ENCODE assay signal across 11 mouse cellular contexts in genomic region chr1:106407963-106408440, GRCm38 (mm10).
DNase-seq lines count a peak whose midpoint lies in the region; ATAC-seq and TF ChIP-seq lines count a peak whose summit lies in the region.
"Had no signal": no experiment of that assay in that cellular context is flagged by ENCODE, and none has a peak within 500 bp of the region (broad histone marks: within the 10 kb centered on the region; RNA-seq: fewer than 3 reads in every experiment).

No protein-coding gene starts in this region.

- DNase-seq in heart, adult 2 months = peak; percentile 53 to 68
- DNase-seq in kidney, postnatal 25 days = peak; percentile 50 to 64
- DNase-seq in splenic B cell, adult 2 months (ENCODE audit: low read depth, low spot score) = peak; percentile 15
- no peak for DNase-seq in forebrain, postnatal 0 days
- no peak for DNase-seq in neural tube, embryonic 10.5 days (ENCODE audit: extremely low spot score, low spot score)
- DNase-seq in gastrocnemius, postnatal 36 days = no peak

- H3K9me3 ChIP-seq in midbrain, embryonic 12.5 days = no peaks in the 10 kb centered on the region
- H3K9me3 ChIP-seq in midbrain, embryonic 16.5 days (replicated peaks; ENCODE audit: control insufficient read depth, low read length, poor library complexity, severe bottlenecking) = no peaks in the 10 kb centered on the region
- no peaks in the 10 kb centered on the region for H3K9me3 ChIP-seq in forebrain, postnatal 0 days (ENCODE audit: low read length)
- H3K9me3 ChIP-seq: embryonic facial prominence, embryonic 15.5 days had no signal

- H3K4me1 ChIP-seq in midbrain, embryonic 12.5 days = no peaks in the 10 kb centered on the region
- H3K4me1 ChIP-seq in midbrain, embryonic 16.5 days (ENCODE audit: control insufficient read depth, insufficient read depth, low read length) = no peaks in the 10 kb centered on the region
- peaks cover 2% of the 10 kb centered on the region; the same call in 1 of the 2 replicates for H3K4me1 ChIP-seq in heart, adult 2 months (ENCODE audit: control insufficient read depth, insufficient read depth, low read length)
- no peaks in the 10 kb centered on the region for H3K4me1 ChIP-seq in forebrain, postnatal 0 days (ENCODE audit: insufficient read depth)
- H3K4me1 ChIP-seq: embryonic facial prominence, embryonic 15.5 days had no signal

- no peak for TF ChIP-seq POLR2A in heart, adult 2 months (IDR thresholded peaks at IDR 0.05; ENCODE audit: insufficient read depth, low read depth, low read length)

- H3K27me3 ChIP-seq in midbrain, embryonic 12.5 days = no peaks in the 10 kb centered on the region
- H3K27me3 ChIP-seq in midbrain, embryonic 16.5 days (ENCODE audit: control insufficient read depth, insufficient read depth, low read depth, low read length) = no peaks in the 10 kb centered on the region
- no peaks in the 10 kb centered on the region for H3K27me3 ChIP-seq in heart, adult 2 months (ENCODE audit: control insufficient read depth, insufficient read depth, low read length)
- no peaks in the 10 kb centered on the region for H3K27me3 ChIP-seq in splenic B cell, adult 2 months (ENCODE audit: control insufficient read depth, insufficient read depth, low read length, poor library complexity, severe bottlenecking)
- H3K27me3 ChIP-seq in forebrain, postnatal 0 days (ENCODE audit: insufficient read depth, low read length) = no peaks in the 10 kb centered on the region
- H3K27me3 ChIP-seq: embryonic facial prominence, embryonic 15.5 days had no signal

- no peak for TF ChIP-seq CTCF in heart, adult 2 months (IDR thresholded peaks at IDR 0.05)
- no peak for TF ChIP-seq CTCF in forebrain, postnatal 0 days (IDR thresholded peaks at IDR 0.05; ENCODE audit: low read depth)

- H3K79me2 ChIP-seq in heart, adult 2 months (replicated peaks; ENCODE audit: control insufficient read depth, insufficient read depth, low read length) = no peaks in the 10 kb centered on the region

- ATAC-seq in midbrain, embryonic 12.5 days (ENCODE audit: low FRiP score, low read depth) = peak; percentile 30; the same call in 1 of the 2 replicates
- no peak for ATAC-seq in midbrain, embryonic 16.5 days
- ATAC-seq in forebrain, postnatal 0 days = no peak

- 77% methylated on average over 7 of the region's 7 CpGs for WGBS in midbrain, embryonic 12.5 days
- WGBS in midbrain, embryonic 16.5 days = 72% methylated on average over 7 of the region's 7 CpGs
- 15% methylated on average over 7 of the region's 7 CpGs for WGBS in heart, adult 2 months
- 83% methylated on average over 7 of the region's 7 CpGs for WGBS in forebrain, postnatal 0 days

- no peak for TF ChIP-seq EP300 in heart, adult 2 months (IDR thresholded peaks at IDR 0.05; ENCODE audit: insufficient read depth, low read depth, low read length)

- H3K27ac ChIP-seq in midbrain, embryonic 12.5 days (replicated peaks) = no peak overlapping the region
- no peak overlapping the region for H3K27ac ChIP-seq in midbrain, embryonic 16.5 days (ENCODE audit: low read length)
- H3K27ac ChIP-seq in heart, adult 2 months = no peak overlapping the region
- no peak overlapping the region for H3K27ac ChIP-seq in forebrain, postnatal 0 days (ENCODE audit: low read depth, low read length)
- H3K27ac ChIP-seq: embryonic facial prominence, embryonic 15.5 days; kidney, postnatal 0 days had no signal

- H3K4me3 ChIP-seq in midbrain, embryonic 12.5 days = no peak overlapping the region
- H3K4me3 ChIP-seq in midbrain, embryonic 16.5 days (ENCODE audit: low read depth, low read length) = no peak overlapping the region
- no peak overlapping the region for H3K4me3 ChIP-seq in heart, adult 2 months
- H3K4me3 ChIP-seq in forebrain, postnatal 0 days (ENCODE audit: low read depth, low read length) = no peak overlapping the region
- H3K4me3 ChIP-seq: embryonic facial prominence, embryonic 15.5 days had no signal

- H3K9ac ChIP-seq in midbrain, embryonic 12.5 days (replicated peaks) = no peak overlapping the region
- no peak overlapping the region for H3K9ac ChIP-seq in midbrain, embryonic 16.5 days (ENCODE audit: low read depth, low read length)
- no peak overlapping the region for H3K9ac ChIP-seq in heart, adult 2 months (ENCODE audit: low read depth, low read length)
- H3K9ac ChIP-seq in forebrain, postnatal 0 days = no peak overlapping the region
- H3K9ac ChIP-seq: embryonic facial prominence, embryonic 15.5 days had no signal

- intact Hi-C loops in heart, adult 2 months (cut with DNase I) = no loop called here
- intact Hi-C loops in gastrocnemius, postnatal 36 days (cut with DNase I) = no loop called here

- H3K36me3 ChIP-seq in midbrain, embryonic 12.5 days = no peaks in the 10 kb centered on the region
- H3K36me3 ChIP-seq in midbrain, embryonic 16.5 days (ENCODE audit: control insufficient read depth, insufficient read depth, low read length) = no peaks in the 10 kb centered on the region
- no peaks in the 10 kb centered on the region for H3K36me3 ChIP-seq in heart, adult 2 months (ENCODE audit: control insufficient read depth, insufficient read depth, low read length)
- no peaks in the 10 kb centered on the region for H3K36me3 ChIP-seq in splenic B cell, adult 2 months (ENCODE audit: control insufficient read depth, insufficient read depth, low read length, poor library complexity, severe bottlenecking)
- no peaks in the 10 kb centered on the region for H3K36me3 ChIP-seq in forebrain, postnatal 0 days (ENCODE audit: insufficient read depth)
- H3K36me3 ChIP-seq: embryonic facial prominence, embryonic 15.5 days had no signal

- H3K4me2 ChIP-seq in midbrain, embryonic 12.5 days (replicated peaks) = no peak overlapping the region
- H3K4me2 ChIP-seq in midbrain, embryonic 16.5 days (ENCODE audit: low read length) = no peak overlapping the region
- H3K4me2 ChIP-seq in forebrain, postnatal 0 days (ENCODE audit: low read depth) = no peak overlapping the region
- H3K4me2 ChIP-seq: embryonic facial prominence, embryonic 15.5 days; midbrain, embryonic 11.5 days had no signal

Comparison
In these comparisons a context has a peak if more than half of its experiments do, and no peak if none do; other contexts are left out.
1. DNase-seq: peak in heart, adult 2 months (2 of 2), kidney, postnatal 25 days (2 of 2) and splenic B cell, adult 2 months (single experiment); none in forebrain, postnatal 0 days (single experiment), neural tube, embryonic 10.5 days (single experiment) and gastrocnemius, postnatal 36 days (0 of 2).